Mouse (Mus musculus) testis, adult 2 months (tissue): ENCODE data around the gene Tspyl3. TPM values are rescaled to one million over a fixed set of nuclear protein-coding genes. Genes with fewer than 3 reads are reported as not detected.

Experiments used
- H3K27ac ChIP-seq: fragments of 200-500 bp; 2 replicates; pipeline ENCODE4 v1.5.1; 2012; ENCODE audit warnings: low read depth, low read length; ENCODE audit not compliant: control insufficient read depth, insufficient read depth
- H3K27me3 ChIP-seq: fragments of 200-500 bp; 2 replicates; pipeline ENCODE4 v1.6.1; 2012; ENCODE audit warnings: mild to moderate bottlenecking, low read length, moderate library complexity; ENCODE audit not compliant: control insufficient read depth, insufficient read depth
- H3K36me3 ChIP-seq: fragments of 200-500 bp; 2 replicates; pipeline ENCODE4 v1.6.1; 2012; ENCODE audit warnings: mild to moderate bottlenecking, low read length; ENCODE audit not compliant: control insufficient read depth, insufficient read depth
- H3K4me1 ChIP-seq: fragments of 200-500 bp; 2 replicates; pipeline ENCODE4 v1.6.1; 2012; ENCODE audit warnings: low read length; ENCODE audit not compliant: control insufficient read depth, insufficient read depth
- H3K4me3 ChIP-seq: fragments of 200-500 bp; 2 replicates; pipeline ENCODE4 v1.5.1; 2012; ENCODE audit warnings: low read depth, mild to moderate bottlenecking, low read length, moderate library complexity, mixed read lengths; ENCODE audit not compliant: control insufficient read depth
- CTCF ChIP-seq: fragments of 200-500 bp; IDR thresholded peaks from 2 replicates; pipeline ENCODE4 v1.5.1; 2012; ENCODE audit warnings: low read depth, mild to moderate bottlenecking, inconsistent platforms, low read length, moderate library complexity; ENCODE audit not compliant: control insufficient read depth, insufficient read depth, insufficient replicate concordance
- POLR2A ChIP-seq: fragments of 200-500 bp; IDR thresholded peaks from 2 replicates; pipeline ENCODE4 v1.6.1; 2012; ENCODE audit warnings: low read depth, mild to moderate bottlenecking, inconsistent platforms, low read length, moderate library complexity; ENCODE audit not compliant: control insufficient read depth
- polyA plus RNA-seq: library from polyadenylated mRNA; depleted of rRNA; stranded (reverse); fragments of >200 nt; gene quantifications from 2 replicates; pipeline ENCODE4 v1.2.3, GENCODE M21; 2012

The Tspyl3 gene
- polyA plus RNA-seq, 1 experiment: 0.83 TPM

- TF ChIP-seq POLR2A (no peak), CTCF (no peak)
Observed at GRCm38 (mm10) chr2:153222130-153222529, 3.1 kb downstream of the Tspyl3 start.

GRCm38 (mm10) chr2:153221620-153222019, 3.6 kb downstream of the Tspyl3 start:
- no peak overlapping the region for H3K27ac ChIP-seq
- H3K4me3 ChIP-seq: no peak overlapping the region
- peaks cover 10% of the 10 kb centered on the region for H3K4me1 ChIP-seq
- no peaks in the 10 kb centered on the region for H3K36me3 ChIP-seq
- no peaks in the 10 kb centered on the region for H3K27me3 ChIP-seq
- TF ChIP-seq POLR2A (no peak), CTCF (no peak)

More at GRCm38 (mm10) chr2:153222130-153222529, 3.1 kb downstream of the Tspyl3 start:
- no peak overlapping the region for H3K27ac ChIP-seq
- H3K27me3 ChIP-seq: no peaks in the 10 kb centered on the region
- H3K36me3 ChIP-seq: no peaks in the 10 kb centered on the region
- H3K4me3 ChIP-seq: no peak overlapping the region
- peaks cover 10% of the 10 kb centered on the region for H3K4me1 ChIP-seq

DNA sequence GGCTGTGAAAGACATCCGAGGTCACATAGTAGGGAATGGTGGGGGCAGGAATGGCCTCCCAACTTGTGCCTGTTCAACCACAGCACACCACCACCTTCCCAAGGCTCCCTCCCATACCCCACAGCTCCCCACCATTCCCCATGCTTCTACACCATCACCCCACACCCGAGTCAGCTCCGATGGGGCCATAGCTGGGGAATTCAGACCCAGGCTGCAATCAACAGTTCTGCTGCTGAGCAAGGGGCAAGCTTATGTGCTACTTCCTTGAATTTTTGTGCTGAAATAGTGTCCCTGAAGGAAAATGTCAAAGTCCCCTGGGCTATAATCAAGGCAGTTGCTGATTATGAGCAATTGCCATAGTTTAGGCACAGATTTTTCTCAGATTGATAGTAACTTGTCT, 6.7 kb downstream of the Tspyl3 start:
- no peaks in the 10 kb centered on the region for H3K4me1 ChIP-seq

DNA sequence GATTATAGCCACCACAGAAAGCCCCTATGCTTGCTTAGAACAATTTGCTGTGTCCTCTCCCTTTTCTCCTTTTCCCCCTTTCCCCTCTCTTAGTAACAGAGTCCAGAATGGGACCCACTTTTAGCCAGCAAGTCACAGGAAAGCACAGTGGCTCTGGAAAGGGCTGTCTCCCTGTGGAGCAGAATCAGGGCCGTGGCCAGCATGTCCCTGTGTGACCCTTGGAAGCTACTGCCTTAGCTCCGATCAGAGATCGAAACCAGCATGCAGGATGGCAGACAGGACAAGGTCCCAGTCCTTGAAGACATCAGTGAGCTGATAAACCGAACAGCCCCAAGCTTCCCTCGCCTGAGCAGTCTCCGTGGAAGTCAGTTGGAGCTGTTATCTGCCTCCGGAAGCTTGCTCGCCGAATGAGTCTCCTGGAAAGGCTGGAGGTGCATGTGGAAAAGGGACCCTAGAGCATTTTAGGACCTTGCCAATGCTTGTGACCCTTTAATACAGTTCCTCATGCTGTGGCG, 7.4 kb downstream of the Tspyl3 start:
- no peaks in the 10 kb centered on the region for H3K27me3 ChIP-seq
- no peak overlapping the region for H3K4me3 ChIP-seq
- no peaks in the 10 kb centered on the region for H3K36me3 ChIP-seq
- no peaks in the 10 kb centered on the region for H3K4me1 ChIP-seq
- no peak overlapping the region for H3K27ac ChIP-seq
- TF ChIP-seq POLR2A: no peak

More for the DNA sequence above, 6.7 kb downstream of the Tspyl3 start:
- H3K27me3 ChIP-seq: no peaks in the 10 kb centered on the region
- H3K36me3 ChIP-seq: no peaks in the 10 kb centered on the region
- H3K4me3 ChIP-seq: no peak overlapping the region
- TF ChIP-seq POLR2A: no peak
- no peak for TF ChIP-seq CTCF
- no peak overlapping the region for H3K27ac ChIP-seq

DNA sequence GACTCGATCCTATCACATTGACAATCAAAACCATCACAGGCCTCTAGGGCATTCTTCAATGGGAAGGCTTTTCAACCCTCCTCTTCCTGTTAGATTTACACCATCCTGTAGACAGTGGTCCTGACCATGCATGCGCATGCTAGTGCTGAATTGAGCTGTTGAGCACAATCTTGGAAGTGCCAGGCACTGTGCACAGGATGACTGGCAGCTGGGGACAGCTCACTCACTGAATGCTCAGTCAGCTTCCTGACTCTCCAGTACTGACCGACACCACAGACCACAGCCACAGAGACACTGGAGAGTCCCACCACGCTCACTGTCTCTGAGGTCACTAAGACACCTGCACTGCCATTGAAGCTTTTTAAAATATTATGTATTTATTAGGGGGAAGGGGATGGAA, 9.8 kb downstream of the Tspyl3 start:
- Histone ChIP-seq H3K27ac (no peak overlapping the region), H3K36me3 (no peaks in the 10 kb centered on the region), H3K4me3 (no peak overlapping the region), H3K4me1 (no peaks in the 10 kb centered on the region), H3K27me3 (no peaks in the 10 kb centered on the region)
- no peak for TF ChIP-seq POLR2A
- no peak for TF ChIP-seq CTCF

DNA sequence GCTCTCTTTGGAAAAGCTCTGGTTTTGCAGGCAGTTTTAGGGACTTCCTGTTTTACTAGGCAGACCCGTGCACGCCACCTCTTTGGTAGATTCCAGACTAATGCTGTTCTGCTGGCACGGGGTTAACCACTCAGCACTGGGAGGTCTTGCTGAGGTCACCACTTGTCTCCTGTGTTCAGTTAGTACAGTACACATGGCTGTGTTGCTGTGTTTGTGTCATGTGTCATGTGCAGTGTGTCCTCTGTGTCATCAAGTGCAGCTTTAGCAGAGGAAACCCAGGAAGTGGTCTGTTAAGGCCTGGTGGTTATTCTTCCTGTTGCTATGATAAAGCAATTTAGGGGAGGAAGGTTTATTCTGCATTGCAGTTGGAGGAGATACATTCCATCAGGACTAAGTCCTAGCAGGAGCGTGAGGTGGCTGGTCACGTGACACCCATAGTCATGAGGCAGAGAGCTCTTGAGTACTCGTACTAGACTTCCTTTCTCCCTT, 10.4 kb downstream of the Tspyl3 start:
- H3K27me3 ChIP-seq: no peaks in the 10 kb centered on the region
- H3K4me3 ChIP-seq: no peak overlapping the region
- no peaks in the 10 kb centered on the region for H3K4me1 ChIP-seq
- H3K36me3 ChIP-seq: no peaks in the 10 kb centered on the region
- H3K27ac ChIP-seq: no peak overlapping the region
- no peak for TF ChIP-seq POLR2A
- TF ChIP-seq CTCF: no peak

GRCm38 (mm10) chr2:153213351-153213750, 11.9 kb downstream of the Tspyl3 start:
- Histone ChIP-seq H3K4me3 (no peak overlapping the region), H3K27ac (no peak overlapping the region), H3K36me3 (no peaks in the 10 kb centered on the region), H3K4me1 (no peaks in the 10 kb centered on the region), H3K27me3 (no peaks in the 10 kb centered on the region)
- TF ChIP-seq CTCF (no peak), POLR2A (no peak)

DNA sequence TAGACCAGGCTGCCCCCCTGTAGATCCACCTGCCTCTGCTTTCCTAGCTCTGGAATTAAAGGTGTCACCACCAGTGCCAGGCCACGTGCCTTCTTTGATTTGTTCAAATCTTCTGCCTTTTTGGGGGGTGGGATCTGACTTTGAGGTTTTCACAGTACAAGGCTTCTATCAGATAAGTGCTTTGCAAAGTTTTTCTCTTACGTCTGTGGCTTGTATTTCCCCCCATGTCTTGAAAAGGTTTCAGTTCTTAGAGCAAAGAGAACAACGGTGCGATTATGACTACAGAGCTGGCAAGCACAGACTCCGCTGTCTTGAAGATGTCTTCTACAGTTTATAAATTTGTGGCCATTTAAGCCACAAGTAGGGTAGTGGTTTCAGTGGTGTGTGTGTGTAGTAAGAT, 13.8 kb downstream of the Tspyl3 start:
- H3K27me3 ChIP-seq: no peaks in the 10 kb centered on the region
- no peaks in the 10 kb centered on the region; the same call in 1 of the 2 replicates for H3K36me3 ChIP-seq
- no peaks in the 10 kb centered on the region for H3K4me1 ChIP-seq
- H3K27ac ChIP-seq: no peak overlapping the region
- no peak for TF ChIP-seq POLR2A
- TF ChIP-seq CTCF: no peak
- H3K4me3 ChIP-seq: no peak overlapping the region
